Mouse (Mus musculus) brain, embryonic 14.5 days (tissue): ENCODE measurements around the gene Rcc1. TPM values are rescaled to one million over a fixed set of nuclear protein-coding genes. Genes with fewer than 3 reads are reported as not detected.

ENCODE experiments used
- DNase-seq: peaks from one replicate; pipeline ENCODE4 v3.0.0-alpha.2; 2011; ENCODE audit warnings: low read depth
- CTCF ChIP-seq: fragments of 200-500 bp; IDR thresholded peaks from 2 replicates; pipeline ENCODE4 v1.5.1; 2012; ENCODE audit warnings: inconsistent platforms, mild to moderate bottlenecking, moderate library complexity, borderline replicate concordance; ENCODE audit not compliant: insufficient read depth, insufficient read length; ENCODE audit errors: extremely low read depth
- POLR2A ChIP-seq: fragments of 200-500 bp; IDR thresholded peaks from 2 replicates; pipeline ENCODE4 v1.6.1; 2012; ENCODE audit warnings: mild to moderate bottlenecking, inconsistent platforms, borderline replicate concordance; ENCODE audit not compliant: poor library complexity, insufficient read depth, insufficient read length, severe bottlenecking; ENCODE audit errors: extremely low read depth
- polyA plus RNA-seq: library from polyadenylated mRNA; depleted of rRNA; stranded (reverse); fragments of >200 nt; gene quantifications from 2 replicates; pipeline ENCODE4 v1.2.3, GENCODE M21; 2012; rRNA removed

Rcc1 gene
- polyA plus RNA-seq, result 19.3 and 21.2 TPM in 2 replicates

DNA sequence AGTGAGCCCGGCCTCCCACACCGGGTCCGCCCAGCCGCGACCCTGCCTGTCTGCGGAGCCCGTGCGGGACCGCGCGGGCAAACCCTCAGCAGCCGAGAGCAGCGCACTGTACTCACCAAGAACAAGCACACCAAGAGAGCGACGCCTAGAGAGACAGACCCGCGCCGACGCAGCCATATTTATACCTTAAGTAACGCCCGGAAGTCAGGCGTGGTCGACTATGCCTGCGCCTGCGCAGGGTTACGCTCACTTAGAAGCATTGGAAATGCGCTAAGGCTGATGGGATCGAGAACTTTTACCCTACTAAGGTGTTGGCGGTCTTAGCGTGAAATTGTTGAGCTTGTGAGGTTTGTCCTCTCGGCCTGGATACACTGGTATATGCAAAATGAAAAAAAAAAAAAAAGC, at the start of gene Rcc1:
TSS of gene Rcc1 (minus strand) at position 125 of the 405 bp plus-strand sequence.
- TF ChIP-seq CTCF, result 0 out of 2 replicates have a peak, but pooled peaks have one; percentile 11
- peak; percentile 84; the same call in 1 of the 2 replicates for TF ChIP-seq POLR2A
- DNase-seq, result peak; percentile 97

DNA sequence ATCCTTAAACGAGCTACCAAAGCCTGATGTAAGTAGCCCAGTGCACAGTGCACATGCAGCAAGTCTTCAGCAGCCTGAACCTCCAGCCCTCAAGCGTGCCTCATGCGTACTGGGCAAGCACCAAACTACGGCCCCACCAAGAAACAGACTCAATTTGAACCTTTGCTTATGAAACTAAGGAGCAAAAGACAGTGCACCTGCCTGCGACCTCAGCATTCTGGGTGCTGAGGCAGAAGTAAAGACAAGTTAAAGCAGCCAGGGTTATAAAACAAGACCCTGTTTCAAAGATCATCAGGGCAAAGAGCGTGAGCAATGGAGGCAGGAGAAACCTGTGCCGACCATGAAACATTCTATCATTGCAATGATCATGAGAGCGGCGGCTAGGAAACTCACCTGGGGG, 47.6 kb upstream of the Rcc1 start:
- DNase-seq, result no peak
- no peak for TF ChIP-seq POLR2A
- no peak for TF ChIP-seq CTCF

DNA sequence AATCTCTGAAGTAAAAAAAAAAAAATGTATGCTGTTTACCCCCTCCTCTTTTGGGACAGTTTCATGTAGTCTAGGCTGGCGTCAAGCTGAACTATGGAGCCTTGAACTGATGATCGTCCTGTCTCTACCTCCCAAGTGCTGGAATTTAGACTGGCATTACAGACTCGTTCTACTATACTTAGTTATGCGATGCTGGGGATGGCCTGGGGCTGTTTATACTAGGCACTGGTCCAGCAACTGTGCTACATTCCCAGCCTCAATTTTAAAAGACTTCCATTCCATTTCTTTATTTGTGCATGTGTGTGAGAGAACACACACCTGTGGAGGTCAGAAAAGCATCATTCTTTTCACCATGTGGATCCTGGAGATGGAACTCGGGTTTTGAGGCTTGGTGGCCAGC, 45.5 kb upstream of the Rcc1 start:
- no peak for TF ChIP-seq POLR2A
- no peak for TF ChIP-seq CTCF
- no peak for DNase-seq

DNA sequence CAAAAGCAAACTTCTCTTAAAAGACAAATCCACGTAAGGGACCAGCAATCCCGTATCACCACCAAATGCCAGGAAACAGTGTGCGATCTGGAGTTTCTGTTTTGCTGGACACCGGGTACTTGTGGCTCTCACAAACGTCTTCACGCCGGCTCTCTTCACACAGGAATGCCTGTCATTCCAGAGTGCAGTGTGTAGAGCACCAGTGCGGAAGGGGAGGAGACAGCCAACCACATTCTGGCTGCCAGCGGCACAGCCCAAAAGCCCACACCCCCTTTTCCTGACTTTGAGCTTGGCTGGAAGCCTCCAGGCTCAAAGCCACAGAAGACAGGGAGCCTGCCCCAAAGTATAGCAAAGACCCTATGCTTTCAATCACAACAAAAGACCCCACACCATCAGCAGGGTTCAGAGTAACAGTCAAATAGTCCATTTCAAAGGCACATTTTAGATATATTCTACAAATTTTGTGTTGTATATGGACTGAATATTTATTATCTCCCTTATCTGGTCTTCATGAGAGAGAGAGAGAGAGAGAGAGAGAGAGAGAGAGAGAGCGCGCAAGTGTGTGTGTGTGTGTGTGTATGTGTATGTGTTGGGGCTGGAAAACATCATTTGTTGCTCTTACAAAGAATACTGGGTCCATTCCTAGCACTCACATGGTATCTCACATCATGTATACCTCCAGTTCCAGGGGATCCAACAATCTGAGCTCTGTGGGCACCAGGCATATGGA, 44.8 kb upstream of the Rcc1 start:
- DNase-seq, result peak; percentile 72
- no peak for TF ChIP-seq POLR2A
- no peak for TF ChIP-seq CTCF

DNA sequence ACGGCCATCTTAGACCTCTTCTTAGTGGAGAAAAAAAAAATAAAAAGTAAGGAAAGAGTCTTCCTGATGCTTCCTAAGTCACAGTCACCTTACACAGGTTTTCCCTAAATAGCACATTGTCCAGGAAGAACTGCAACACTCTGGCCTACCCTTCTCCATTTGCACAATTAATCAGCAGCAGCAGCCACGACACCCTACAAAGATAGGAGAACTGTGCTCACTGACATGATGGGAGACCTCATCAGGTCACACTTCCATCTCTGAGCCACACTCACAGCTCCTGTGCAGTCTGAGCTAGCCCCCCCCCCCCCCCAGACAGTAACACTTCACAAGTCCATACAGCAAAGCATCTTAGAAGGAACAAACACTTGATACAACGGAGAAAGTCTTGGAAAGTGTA, 43.7 kb upstream of the Rcc1 start:
- no peak for DNase-seq
- TF ChIP-seq CTCF (no peak), POLR2A (no peak)

DNA sequence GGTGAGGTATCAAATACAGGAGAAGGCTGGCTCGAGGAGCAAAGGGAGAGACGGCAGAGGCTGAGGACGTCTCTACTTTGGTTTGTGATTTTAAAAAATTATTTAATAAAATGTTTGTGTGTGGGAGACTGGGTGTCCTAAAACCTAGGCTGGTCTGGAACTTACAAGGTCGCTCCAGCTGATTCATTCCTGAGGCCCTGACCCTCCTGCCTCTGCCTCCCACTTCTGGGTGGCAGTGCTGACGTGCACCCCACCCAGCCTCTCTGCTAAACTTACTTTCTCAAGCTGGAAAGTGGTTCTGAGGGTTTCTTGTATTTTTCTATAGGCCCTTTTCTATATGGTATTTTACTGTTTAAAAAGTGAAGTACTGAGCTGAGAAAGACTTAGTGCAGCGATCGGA, 42.8 kb upstream of the Rcc1 start:
- TF ChIP-seq CTCF, result no peak
- no peak for TF ChIP-seq POLR2A
- no peak for DNase-seq

DNA sequence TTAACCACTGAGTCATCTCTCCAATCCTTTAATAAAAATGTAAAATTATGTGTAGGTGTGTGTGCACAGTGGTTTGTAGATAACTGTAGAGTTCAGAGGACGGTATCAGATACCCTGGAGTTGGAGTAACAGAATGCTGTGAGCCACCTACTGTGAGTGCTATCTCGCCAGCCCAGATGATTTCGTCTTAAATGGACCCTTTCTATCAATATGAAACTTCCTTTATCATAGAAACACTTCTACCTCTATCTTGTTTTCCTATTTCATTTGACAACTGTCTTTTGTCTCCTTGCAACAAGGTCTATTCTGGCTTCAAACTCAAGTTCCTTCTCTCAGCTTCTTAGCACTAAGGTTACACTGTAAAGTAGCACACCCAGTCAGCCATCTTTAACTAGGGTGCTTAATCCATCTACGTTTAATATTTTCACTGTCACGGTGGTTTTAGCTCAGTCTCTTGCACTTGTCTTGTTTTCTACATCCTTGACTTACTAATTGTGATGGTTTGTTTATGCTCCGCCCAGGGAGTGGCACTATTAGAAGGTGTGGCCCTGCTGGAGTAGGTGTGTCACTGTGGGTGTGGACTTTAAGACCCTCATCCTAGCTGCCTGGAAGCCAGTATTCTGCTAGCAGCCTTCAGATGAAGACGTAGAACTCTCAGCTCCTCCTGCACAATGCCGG, 37.8 kb upstream of the Rcc1 start:
- DNase-seq, result no peak
- TF ChIP-seq POLR2A (no peak), CTCF (no peak)

DNA sequence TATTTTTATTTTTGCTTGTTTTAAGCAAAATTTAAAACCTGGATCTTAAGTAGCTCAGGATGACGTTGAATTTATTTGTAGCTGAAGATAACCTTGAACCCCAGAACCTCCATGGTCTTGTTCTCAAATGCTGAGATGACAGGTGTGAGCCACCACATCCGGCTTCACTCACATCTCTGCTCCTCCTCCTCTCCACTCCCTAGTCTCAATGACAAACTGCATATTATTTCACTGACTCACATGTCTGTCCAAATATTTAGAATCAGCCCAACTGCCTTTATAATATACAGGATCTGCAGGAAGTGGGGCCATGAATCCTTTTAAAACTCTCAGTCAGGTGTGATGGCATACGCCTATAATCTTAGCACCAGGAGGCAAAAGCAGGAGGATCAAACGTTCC, 35.9 kb upstream of the Rcc1 start:
- no peak for DNase-seq
- no peak for TF ChIP-seq POLR2A
- TF ChIP-seq CTCF, result no peak

DNA sequence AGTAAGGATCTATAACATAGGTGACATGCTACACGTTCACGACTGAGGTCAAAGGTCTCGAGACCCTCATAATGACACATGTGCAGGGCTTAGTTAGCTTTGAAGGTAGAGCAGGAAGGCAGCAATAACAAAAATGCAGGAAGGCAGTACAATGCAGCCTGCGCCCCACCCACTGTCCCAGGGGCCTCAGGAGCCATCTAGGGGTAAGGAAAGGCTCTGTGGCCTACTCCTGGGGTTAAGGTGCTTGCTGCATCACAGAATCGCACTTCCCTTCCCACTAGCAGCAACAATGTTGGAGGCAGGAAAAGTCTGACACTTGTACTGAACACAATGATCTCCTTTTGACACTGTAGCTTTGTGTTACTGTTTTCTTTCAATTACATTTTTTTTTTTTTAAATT, 34.2 kb upstream of the Rcc1 start:
- DNase-seq, result no peak

DNA sequence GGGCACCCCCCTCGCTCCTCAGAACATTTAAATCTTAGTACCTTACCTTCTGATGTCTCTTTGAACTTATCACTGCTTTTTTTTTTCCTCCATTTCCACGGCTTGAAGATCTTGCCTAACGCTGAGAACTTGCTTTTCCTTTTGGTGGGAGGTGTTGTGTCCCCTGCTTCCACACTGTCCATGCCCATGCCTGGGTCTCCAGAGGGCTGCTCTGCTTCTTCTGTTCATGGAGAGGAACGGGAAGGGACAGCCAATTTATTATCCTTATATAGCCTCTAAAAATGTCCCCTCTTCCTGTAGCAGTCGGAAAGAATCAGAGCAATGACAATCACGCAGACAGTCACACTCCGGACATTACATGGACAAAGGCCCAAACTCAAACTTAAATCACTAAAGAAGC, 33.4 kb upstream of the Rcc1 start:
- no peak for DNase-seq
- no peak for TF ChIP-seq POLR2A
- no peak for TF ChIP-seq CTCF

More for the DNA sequence above, 34.2 kb upstream of the Rcc1 start:
- TF ChIP-seq CTCF (no peak), POLR2A (no peak)

DNA sequence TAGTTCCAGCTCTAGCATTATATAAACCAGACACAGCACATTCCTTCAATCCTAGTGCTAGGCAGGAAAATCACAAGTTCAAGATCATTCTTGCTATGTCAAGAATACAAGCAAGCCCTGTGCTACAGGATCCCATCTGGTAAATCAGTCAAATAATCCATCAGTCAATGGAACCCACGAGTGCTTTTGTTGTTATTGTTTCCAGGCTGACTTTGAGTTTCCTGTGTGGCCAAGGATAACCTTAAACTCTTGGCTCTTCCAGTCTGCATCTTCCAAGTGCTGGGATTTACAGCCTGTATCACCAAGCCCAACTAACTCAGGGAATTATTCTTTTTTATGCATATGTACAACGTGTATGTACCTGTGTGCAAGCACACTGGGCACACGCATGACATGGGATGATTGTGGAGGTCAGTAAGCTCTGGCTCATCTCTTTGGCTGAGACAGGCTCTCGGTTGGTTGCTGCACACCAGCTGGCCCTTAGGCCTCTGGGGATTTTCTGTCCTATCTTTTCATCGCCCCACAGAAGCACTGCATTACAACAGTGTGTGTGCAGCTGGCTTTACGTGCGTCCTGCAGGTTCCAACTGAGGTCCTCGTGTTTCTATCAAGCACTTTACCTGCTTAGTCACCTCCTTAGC, 32.5 kb upstream of the Rcc1 start:
- TF ChIP-seq POLR2A (no peak), CTCF (no peak)
- DNase-seq, result no peak

DNA sequence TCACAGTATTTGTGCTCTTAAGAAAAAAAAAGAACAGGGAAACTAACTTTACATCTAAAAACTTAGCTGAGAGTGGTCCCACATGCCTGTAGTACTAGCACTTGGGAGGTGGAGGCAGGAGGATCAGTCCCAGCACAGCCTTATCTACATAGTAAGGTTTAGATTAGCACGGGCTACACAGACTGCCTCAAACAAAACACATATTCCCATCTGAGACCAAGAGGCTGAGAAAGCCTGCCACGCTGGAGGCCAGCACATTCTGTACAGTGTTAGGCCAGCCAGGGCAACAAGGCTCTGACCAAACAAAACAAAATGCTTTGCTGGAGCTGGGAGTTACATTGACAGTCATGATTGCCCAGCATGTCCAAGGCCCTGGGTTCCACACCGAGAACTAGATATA, 30.1 kb upstream of the Rcc1 start:
- TF ChIP-seq CTCF (no peak), POLR2A (no peak)

DNA sequence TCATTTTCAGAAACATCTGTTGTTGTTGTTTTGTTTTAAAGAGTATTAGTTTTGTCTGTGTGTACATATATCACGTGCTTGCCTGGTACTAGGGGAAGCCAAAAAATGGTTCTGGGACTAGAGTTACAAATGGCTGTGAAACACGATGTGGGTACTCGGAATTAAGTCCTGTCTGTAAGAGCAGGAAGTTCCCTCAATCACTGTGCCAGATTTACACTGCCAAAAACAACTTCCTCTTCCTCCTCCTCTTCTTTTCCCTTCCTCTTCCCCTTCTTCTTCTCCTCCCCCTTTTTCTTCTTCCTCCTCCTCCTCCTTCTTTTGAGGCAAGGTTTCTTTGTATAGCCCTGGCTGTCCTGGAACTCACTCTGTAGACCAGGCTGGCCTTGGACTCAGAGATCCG, 28.9 kb upstream of the Rcc1 start:
- no peak for DNase-seq
- no peak for TF ChIP-seq CTCF
- TF ChIP-seq POLR2A, result no peak

More for the DNA sequence above, 30.1 kb upstream of the Rcc1 start:
- no peak for DNase-seq
